Mouse (Mus musculus) spleen, postnatal 14 days (tissue): Measurements from ENCODE around the gene Pigq.

Experiments used
- DNase-seq, 2 experiments: peaks; one replicate each; pipeline ENCODE4 v3.0.0; 2021 to 2022; ENCODE audit warnings: low spot score in 2 of 2

The Pigq gene

GRCm38 (mm10) chr17:25944366-25945163, at the start of gene Pigq, which contains the start of gene Nhlrc4:
TSS of gene Pigq (minus strand) at chr17:25944936.
TSS of gene Nhlrc4 (minus strand) at chr17:25944961.
- DNase-seq: no peak

- DNase-seq: no peak
Measured at GRCm38 (mm10) chr17:25993489-25993888, 48.8 kb upstream of the Pigq start.

DNA sequence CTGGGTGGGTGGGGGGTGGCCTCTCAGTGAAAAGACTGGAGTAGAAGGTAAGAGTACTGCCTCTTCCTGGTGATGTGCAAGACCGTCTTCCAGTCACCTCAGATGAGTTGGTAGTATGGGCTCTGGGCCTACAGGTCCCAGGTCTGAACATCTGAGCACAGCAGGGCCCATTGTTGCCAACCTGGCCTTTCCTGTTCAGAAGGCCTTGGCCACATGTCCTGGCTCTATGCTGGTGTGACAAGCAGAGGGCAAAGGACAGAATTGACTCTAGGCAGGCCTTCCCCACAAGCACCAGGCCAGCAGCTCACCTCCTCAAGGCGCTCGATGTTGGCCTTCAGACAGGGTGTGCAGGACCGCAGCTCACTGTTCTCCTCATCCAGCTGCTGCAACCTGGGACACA, 47.5 kb upstream of the Pigq start:
- DNase-seq: no peak

- DNase-seq: no peak
Measured at GRCm38 (mm10) chr17:25990331-25990730, 45.6 kb upstream of the Pigq start.

- peak; percentile 80 to 87 for DNase-seq
Measured at GRCm38 (mm10) chr17:25985306-25986294, 40.9 kb upstream of the Pigq start, which contains the start of gene Capn15. TSS of gene Capn15 (minus strand) at chr17:25985796.

DNA sequence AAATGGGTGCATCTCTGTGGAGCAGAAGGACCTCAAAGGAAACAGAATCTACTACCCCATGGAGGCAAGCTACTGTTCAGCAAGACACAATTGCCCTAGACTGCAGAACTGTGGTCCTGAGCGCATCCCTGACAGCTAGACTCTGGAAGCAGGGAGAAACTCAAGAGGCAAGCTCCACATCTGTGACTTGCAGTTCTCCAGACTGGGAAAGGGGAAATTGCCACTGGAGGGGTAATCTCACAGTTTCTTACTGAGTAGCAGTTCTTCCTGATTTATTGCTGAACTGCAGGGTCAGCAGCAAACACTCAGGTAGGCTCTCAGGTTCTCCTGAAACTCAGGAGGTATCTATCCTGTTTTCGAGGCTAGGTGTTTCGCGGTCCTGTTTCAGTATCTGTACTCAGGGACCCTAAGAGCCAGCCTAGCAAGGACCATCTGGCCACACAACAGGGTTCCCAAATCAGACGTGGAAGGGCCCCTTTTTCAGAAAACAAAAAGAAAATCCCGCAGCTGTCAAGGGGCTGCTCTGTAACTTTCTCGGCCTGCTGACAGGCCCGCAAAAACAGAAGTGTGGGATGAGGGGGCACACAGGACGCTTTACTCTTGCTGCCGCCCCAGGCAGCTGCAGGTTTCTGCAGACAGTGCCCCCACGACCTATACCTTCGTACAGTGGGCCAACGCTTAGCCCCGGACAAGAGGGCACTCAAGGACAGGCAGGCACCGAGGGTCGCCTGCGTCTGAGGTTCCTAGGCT, 40.0 kb upstream of the Pigq start:
- no peak for DNase-seq

DNA sequence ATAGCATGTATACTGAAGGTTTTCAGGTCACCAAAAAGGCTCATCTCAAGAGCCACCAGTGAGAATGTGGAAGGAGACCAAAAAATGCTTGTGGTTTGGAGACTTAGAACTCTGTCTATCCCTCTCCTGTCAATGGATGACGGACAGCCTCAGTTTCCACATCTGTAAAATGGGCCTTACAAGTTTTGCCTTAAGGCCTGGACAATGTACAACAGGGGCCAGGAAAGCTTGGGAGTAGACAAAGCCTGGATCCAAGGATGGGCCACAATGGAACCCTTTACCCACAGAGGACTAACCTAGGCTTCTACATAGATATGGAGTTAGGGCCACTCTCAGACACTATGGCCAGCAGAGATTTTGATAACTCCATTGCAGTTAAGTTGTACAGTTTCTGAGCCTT, 39.3 kb upstream of the Pigq start:
- no peak for DNase-seq

GRCm38 (mm10) chr17:25982913-25983312, 38.2 kb upstream of the Pigq start:
- DNase-seq: no peak

DNA sequence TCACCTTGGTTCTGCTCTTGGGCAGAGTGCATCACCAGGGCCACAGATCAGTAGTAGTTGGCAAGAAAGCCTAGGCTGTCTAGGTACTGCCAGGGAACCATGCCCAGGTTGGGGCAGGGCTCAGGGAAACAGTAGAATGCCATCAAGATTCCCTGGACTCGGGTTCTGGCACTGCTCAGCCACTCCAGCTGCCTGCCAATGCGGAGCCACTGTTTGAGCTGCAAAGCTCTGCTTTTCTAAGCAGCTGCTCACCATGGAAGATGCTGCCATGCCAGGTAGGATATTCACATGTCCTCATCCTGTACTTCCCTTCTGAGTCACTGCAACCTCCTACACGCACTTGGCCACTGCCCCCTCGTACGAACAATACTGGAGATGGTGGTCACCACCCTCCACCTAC, 36.1 kb upstream of the Pigq start:
- no peak for DNase-seq

DNA sequence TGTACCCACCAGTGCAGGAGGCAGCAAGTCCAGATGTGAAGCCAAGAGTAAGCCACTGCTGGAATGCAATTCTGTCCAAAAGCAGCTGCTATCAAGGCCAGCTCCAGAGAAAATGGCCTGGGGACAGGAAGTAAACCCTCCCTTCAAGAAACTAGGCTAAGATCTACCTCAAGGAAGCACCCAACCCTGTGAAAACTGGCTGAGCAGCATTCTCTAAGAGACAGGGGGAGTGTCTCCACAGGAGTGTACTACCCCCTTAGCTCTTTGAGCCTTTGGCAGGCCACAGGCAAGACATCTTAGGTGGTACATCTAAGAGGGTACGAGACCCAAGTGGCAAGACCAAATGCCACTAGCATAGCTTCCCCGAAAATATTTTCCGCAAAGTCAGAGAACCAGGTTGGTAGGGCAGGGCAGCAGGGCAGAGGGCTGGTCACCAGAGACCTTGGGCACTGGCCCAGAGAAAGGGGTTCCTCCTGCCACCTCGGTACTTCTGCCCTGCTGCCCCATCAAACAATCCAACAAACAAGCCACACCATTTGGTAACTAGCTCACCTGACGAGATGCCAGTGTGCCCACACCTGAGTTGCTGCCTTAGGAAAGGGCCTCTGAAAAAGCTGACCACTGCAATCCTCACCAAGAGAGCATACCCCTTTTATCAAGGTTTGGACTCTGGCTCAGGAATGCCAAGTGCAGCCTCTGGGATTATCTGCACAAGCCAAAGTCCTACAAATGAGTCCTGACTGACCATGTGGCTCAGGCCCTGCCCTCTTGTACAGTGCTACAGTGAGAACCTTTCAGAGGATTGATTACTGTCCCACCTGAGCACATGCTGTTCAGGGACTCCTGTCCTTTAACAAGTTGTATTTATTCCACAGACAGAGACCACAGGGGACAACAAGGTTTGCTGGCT, 35.3 kb upstream of the Pigq start:
- DNase-seq: no peak

- DNase-seq: no peak
Measured at GRCm38 (mm10) chr17:25970954-25971707, 26.4 kb upstream of the Pigq start.

DNA sequence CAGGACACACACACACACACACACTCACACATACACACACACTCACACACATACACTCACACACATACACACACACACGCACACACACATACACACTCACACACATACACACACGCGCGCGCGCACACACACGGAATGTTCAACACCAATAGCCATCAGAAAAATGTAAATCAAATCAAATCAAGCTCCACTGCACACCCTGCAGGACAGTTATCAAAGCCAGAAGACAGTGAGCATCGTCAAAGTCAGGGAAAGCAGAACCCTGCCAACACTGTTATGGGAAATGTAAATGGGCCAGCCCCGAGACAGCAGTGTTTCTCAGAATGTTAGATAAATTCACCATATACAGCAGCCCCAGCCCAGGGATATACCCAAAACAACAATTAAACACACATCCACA, 25.7 kb upstream of the Pigq start:
- DNase-seq: no peak

- no peak for DNase-seq
Measured at GRCm38 (mm10) chr17:25968176-25968575, 23.4 kb upstream of the Pigq start.

DNA sequence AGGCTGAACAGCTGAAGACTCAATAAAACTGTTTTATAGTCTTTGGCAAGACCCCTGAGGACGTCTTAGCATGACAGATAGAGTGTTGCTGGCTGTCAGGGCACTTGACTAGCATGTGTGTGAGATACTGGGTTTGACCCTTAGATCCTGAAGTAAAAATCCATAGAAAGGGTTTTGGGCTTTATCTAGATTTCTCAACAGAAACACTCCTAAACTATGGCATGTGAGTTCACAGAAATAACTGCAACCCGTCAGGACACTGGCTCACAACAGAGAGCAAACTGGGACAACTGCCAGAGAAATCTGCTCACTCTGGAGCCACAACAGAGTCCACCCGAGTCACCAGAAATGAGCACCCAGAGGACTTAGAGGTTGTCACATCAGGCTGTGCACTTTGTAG, 22.9 kb upstream of the Pigq start:
- no peak for DNase-seq

- DNase-seq: no peak
Measured at GRCm38 (mm10) chr17:25964271-25964670, 19.5 kb upstream of the Pigq start.

- DNase-seq: no peak
Measured at GRCm38 (mm10) chr17:25962413-25962905, 17.7 kb upstream of the Pigq start.

DNA sequence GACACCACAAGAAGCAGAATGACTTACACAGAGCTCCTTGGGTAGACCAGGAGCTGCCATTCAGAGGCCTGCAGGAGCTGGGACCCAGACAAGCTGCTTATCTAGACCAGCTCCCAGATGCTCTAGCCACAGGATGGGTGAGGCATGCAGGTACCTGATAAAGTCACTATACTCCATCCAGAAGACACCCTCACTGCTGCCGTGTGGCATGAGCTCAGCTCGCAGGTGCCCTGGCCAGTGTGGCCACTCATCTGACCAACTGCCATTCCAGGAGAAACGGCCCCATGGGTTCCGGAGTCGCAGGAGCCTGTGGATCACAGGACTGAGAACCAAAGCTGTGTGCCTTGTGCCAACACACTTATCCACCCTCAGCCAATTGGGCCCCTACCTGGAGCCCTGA, 16.8 kb upstream of the Pigq start:
- DNase-seq: peak; percentile 50

DNA sequence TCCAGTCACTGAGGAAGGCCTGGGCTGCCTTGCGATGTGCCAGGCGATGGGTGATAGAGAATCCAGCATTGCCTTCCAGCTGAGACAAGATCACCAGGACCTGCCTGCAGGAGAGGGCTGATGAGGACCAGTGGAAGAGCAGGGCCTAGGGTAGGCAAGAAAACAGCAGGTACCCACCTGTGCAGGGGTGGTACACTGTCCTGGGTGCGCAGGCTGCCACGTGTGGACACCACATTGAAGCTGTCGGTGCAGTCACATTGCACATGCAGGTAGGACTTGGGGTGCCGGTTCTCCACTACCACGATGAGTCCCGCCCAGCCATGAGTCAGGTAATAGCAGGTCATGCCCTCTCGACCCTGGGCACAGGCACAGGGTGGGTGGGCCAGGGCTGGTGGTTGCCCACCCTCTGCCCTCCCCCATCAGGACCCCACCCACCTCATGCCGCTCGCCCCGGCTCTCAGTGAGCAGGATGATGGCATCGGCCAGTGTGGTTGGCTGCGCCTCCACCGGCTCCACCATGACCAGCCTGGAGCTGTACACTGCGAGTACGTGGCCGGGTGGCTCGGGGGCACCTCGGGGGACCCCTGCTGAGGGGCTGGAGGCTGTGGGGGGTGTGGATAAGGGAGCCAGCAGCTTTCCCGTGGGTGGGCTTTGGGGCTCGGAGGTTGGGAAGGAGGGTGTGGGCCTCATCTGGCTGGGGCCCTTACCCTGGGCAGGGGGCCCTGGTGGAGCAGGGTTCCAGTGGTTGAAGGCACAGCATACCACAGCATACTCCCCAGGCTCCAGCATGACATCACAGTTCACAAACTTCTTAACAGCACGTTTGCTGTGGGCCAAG, 15.1 kb upstream of the Pigq start:
- no peak for DNase-seq
